Mouse (Mus musculus) ovary, adult 18-20 months (tissue): Measurements from ENCODE around the gene Clstn1.
"Not testable (repeated sequence)": the region's sequence is repeated elsewhere in the genome, so short reads cannot be mapped to it uniquely, and the experiment has no call there.

Experiments
- DNase-seq: peaks from one replicate; pipeline ENCODE4 v3.0.0; 2022; ENCODE audit warnings: low spot score, mixed read lengths

Gene Clstn1

DNA sequence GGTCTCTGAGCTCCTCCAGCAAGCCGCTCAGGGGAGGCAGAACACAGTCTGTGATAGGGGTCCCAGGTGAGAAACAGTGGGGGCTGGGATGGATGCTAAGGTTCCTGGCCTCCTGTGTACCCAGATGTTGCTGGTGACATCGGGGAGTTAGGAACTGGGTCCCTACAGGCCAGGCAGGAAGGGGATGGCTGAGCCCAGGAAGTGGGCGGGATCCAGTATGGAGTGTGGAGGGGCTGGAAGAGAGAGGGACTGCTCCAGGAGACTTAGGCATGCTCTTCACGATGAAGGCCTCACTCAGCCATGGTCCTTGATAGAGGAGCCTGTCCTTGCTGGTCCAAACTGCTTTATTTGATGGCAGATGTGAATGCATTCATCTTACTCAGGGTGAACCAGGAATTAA is 13.9 kb downstream of the Clstn1 start:
- DNase-seq, result no peak

DNA sequence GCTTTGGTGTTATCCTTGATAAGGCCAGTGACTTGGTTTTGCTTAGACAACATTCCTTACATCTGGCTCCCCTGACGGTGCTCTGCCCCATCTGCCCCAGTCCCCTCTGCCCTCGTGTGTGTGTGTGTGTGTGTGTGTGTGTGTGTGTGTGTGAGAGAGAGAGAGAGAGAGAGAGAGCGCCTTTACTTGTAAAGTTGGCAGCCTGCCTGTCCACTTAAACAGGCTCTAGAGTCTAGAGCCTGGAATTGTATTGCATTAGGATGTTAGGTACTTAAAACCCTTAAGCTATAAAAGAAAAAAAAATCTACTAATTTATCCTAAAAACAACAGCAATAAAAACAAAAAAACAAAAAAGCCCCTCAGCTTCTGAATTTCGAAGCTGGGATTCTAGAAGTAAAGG is 15.2 kb downstream of the Clstn1 start:
- no peak for DNase-seq

DNA sequence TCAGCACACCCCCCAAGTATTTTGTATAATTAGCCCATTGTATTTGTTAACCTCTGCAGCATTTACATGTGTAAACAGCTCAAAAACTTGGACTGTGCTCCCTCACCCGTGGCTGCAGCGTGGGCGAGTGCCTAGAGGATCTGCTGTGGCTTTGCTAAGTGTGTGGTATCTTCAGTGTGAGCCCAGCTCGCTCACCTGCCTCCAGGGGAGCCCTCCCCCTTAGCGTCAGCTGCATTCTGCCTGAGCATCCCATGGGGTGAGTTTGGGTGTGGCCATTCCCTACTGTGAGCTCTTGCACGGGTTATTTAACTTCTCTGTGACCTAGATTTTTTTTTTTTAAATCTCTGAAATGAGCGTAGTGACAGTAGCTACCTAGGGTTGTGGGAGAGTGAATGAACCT is 16.0 kb downstream of the Clstn1 start:
- no peak for DNase-seq

DNA sequence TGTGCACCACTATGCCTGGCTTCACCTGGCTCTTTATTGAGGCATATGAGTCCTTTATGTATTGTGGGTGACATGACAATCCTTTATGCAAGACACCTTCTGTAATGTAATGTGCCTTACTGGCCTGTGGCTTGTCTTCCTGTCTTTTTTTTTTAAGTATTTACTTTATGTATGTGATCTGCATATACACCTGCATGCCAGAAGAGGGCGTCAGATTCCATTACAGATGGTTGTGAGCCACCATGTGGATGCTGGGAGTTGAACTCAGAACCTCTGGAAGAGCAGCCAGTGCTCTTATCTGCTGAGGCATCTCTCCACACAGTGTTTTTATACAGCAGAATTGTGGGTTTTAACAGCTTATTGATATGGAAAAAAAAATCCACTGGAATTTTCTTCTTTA is 17.6 kb downstream of the Clstn1 start:
- no peak for DNase-seq

DNA sequence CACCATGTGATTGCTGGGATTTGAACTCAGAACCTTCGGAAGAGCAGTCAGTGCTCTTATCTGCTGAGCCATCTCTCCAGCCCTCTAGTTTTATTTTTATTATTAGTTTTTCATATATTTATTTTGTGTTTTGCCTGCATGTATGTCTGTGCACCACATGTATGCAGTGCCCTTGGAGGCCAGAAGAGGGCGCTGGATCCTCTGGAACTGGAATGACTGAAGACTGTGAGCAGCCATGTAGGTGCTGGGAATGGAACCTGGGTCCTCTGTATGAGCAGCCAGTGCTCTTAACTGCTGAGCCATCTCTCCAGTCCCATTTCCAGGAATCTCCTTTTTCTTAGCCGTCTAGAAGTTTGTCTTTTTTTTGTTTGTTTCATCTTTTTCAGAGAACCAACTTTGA is 18.2 kb downstream of the Clstn1 start:
- DNase-seq, result no peak

DNA sequence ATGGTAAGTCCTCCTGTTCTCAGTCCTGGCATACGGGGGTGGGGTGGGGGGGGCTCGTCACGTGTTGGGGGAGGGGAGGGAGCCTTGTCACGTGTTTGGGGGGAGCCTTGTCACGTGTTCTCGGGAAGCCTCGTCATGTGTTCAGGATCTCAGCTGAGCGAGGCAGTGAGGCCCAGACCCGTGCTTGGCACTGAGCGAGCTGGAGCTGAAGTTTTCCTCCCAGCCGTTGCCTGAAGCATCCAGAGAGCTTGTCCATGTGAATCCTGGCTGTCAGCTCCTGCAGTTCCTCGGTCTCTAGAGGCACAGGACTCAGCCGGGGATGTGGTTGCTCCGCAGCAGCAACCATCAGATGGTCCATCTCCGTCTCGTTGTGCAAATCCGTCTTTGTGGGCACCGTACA is 19.8 kb downstream of the Clstn1 start:
- DNase-seq, result no peak

DNA sequence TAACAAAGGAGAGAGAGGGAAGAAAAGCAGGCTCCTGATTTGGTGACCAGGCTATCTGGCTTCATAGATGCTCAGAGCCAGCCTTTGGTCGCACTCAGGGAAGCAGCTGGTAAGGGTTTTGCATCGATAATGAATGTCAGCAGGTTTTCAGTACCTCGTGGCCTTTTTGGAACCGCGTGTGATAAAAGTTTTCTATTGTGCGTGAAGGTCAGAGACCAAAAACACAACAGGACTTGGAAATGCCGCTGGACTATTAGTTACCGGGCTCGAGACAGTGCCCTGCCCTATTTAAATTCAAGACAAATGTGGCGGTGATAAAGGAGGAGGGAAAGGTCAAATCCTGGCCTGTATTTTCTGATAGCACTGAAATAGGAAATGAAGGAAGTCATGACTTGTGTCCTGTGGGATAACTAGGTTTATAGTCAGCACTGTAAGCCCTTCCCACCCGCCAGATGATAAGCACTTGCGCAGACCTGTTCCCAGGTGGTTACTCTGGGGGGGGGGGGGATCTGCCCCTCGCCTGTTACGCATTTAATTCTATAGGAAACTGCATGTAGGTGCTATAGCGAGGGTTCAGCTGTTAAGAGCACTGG is 20.6 kb downstream of the Clstn1 start:
- DNase-seq, result no peak

DNA sequence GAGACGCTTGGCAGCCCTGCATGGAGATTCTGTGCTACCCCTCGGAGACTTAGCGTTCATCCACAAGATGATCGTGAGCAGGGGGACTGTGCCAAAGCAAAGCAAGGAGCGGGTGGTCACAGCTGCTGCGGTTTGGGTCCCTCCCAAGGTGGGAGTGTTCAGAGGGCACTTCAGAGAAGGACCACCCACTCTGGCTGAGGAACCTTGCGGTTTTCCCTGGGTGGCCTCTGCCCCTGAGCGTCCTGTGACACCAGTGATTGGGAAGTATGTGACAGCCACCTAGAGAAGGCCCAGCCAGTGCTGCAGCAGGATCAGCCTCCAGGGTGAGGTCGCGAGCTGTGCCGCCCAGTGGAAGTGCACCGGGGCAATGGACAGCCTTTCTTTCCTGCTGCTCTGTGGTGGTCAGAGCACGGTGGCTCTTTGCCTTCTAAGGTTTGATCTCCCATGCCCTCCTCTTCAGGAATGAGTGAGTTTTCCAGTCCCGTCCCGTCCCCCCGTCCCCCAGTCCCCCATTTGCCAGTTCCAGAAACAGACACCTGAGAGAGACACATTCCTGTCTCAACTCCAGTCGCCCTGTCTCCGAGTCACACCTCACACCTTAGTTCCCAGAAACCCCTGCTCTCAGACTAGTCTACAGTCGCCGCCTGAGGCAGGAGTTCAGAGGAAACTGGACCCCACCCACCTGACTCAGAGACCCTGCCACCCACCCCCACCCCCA is 21.5 kb downstream of the Clstn1 start:
- no peak for DNase-seq

DNA sequence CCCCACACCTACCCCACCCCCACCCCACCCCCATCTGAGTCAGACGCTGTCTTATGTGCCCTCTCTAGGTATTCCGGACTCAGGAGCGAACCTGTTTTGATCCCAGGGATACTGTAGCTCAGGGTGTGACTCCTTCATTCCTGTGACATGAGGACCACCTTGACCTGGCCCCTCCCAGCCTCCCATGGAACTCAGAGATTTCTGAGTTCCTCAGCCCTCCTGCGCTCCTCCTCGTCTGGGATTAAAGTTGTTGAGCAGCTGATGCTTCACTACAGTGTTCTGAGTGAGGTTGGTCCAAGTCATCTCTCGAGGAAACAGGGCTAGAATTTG is 22.0 kb downstream of the Clstn1 start:
- DNase-seq, result no peak

DNA sequence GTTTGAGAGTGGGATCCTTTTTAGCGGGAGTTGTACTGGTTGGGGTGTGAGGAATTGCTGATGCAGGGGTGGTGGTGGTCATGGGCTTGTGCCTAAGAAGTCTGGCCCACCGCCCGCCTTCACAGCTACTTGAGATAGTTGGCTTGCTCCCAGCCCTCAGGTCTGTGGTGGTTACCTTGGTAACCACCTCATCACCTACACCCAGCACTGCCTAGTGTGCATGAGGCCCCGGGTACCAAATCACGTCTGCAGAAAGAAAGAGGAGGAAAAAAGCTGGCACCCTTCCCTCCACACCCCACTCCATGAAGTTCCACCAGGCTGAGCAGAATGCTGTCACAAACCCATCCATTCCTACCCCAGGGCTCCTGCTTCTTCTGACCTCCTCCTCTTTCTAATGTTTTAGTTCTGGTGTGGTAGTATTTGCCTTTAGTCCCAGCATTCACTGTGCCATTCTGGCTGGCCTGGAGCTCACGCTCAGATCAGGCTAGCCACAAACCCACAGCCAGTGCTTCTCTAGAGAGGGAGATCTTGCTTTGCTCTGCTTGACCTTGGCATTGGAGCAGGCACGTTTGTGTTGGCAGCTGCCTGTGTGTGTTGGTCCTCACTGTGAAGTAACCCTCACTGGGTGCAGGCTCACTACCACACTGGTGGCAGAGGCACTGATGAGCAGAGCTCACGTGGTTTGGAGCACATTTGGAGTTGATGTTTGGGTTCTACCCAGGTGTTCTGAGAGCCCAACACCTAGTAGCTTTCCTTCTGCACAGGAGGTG is 23.2 kb downstream of the Clstn1 start:
- DNase-seq, result peak; percentile 42

DNA sequence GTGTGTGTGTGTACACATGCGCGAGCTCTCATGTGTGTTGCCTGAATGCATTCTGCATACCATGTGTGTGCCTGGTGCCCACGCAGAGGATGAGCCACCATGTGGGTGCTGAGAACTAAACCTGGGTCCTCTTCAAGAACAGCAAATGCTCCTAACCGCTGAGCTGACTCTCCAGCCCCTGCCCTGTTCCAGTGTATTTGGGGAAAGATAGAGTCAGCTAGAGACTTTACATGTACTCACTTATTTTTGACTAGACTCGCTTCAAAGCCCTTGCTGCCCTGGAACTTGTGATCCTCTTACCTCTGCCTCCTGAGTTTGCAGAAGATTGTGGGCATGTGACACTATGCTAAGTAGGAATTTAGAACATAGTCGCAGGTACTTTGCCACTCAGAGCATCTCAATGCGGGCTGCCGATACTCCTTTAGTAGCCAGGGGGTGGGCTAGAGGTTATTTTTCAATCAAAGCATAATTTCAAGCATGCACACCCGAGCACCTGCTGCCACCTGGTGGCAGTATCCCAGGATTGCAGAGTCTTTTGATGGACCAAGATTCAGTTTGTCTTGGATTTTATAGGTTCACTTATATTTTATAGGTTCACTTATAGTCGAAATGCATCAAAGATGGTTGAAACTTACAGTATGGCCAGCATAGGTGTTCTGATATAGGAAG is 25.2 kb downstream of the Clstn1 start:
- DNase-seq, result no peak

DNA sequence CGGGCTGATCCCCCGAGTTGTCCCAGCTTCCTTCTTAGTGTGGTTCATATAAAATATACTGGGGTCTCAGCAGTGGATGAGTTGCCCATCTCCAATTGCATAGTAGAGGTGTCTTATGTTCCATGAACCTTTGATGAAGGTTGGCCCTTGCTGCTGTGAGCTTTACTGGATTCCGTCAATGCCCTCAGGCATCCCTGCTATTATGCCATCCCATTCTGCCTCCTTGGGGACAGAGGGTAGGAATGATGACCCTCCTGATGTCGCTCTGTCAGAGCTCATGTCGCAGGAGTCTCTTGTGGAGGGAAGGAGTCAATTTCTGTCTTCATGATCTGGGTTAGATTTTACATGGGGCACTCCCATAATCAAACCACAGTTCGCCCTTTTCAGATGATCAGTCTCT is 27.2 kb downstream of the Clstn1 start:
- not testable (repeated sequence) for DNase-seq

DNA sequence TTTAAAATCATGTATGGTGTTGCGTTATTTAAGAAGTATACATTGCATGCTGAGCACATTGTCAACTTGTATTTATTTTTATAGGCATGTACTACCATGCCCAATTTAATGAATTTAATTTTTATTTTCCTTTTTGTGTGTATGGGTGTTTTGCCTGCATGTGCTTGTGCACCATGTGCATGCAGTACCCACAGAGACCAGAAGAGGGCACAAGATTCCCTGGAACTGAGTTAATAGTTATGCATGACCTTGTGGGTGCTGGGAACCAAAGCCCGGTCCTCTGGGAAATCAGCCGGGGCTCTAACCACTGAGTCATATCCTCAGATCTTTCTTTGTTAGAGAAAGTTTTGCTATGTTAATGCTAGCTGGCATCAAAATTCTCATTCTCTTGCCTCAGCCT is 28.6 kb downstream of the Clstn1 start:
- no peak for DNase-seq

DNA sequence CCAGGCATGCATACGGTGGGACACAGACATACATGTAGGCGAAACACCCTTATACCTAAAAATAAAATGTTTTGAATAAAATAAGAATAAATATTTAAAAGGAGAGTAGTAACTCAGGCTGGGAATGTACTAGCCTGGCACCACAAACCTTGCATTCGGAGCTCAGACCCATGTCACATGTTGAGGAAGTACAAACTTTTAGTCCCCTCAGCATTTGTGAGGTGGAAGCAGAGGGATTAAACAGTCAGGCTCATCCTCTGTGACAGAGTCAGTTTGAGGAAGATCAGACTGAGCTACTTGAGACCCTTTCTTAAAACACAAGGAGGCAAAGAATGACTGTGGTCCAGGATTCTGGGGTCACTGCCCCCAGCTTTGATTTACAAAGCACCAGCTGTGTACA is 30.7 kb downstream of the Clstn1 start:
- DNase-seq, result not testable (repeated sequence)

DNA sequence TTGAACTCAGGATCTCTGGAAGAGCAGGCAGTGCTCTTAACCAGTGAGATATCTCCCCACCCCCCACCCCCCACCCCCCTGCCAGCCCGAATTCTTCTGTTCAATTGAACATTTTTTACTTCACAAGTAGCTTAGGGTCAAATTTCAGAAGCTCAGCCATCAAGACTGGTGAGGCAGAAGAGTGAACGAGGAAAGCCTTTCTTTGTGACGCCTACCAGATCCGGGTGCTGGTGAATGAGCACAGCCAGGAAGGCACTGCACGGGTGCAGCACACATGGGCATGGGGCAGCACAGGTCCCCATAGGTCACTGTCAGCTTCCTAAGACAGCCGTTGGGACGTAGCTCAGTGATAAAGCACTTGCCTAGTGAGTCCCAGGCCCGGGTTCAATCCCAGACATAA is 33.7 kb downstream of the Clstn1 start:
- no peak for DNase-seq

DNA sequence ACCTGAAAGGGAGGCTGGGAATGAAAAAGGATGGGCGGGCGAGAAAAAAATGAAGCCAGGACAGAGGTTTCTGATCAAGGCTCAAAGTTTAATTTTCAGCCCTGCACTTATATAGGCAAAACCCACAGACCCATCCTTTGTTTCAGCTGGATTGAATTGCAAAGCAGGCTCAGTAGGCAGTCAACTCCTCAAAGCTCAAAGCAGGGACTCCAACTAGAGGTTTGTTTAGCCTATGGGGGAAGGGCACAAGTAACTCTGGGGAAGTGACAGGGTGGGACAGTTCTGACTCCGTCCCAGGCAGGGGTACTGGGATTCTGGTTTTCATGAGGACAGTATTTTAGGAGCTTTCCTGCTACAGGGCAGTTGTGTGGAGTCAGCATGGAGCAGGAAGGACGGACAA is 35.0 kb downstream of the Clstn1 start:
- DNase-seq, result no peak

DNA sequence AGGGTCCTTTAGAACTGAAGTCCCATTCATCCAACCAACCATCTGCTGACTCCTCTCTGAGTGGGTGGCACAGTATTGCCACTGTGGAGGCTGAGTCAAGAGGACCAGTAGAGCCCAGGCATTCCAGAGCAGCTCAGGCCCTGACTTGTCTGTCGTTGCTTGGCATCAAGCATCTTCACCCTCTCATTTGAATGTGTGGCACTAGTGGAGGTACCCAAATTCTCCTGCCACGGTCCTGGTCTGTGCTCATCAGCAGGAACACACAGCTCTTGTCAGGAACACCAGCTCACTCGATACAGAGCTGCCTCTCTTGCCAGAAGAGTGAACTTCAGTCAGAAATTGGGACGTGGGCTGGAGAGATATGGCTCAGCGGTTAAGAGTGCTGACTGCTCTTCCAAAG is 37.4 kb downstream of the Clstn1 start:
- DNase-seq, result no peak

DNA sequence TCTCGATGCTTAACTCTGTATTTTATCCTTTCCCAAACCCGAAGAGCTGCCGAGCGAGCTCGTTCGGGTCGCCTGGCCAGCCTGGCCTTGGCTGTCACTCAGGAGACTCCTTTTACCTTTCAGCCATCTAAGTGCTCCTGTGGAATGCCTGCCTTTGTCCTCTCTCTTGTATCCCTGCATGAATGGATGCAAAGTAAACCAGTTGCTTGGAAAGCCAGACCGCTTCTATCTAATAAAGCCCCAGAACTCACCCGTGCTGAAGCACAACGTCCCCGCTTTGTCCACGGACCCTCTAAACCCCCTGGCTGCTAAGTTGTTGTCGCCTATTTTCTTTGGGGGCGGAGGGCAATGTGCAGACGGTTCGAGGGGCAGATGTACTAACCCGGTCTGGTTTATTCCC is 40.5 kb downstream of the Clstn1 start:
- no peak for DNase-seq

DNA sequence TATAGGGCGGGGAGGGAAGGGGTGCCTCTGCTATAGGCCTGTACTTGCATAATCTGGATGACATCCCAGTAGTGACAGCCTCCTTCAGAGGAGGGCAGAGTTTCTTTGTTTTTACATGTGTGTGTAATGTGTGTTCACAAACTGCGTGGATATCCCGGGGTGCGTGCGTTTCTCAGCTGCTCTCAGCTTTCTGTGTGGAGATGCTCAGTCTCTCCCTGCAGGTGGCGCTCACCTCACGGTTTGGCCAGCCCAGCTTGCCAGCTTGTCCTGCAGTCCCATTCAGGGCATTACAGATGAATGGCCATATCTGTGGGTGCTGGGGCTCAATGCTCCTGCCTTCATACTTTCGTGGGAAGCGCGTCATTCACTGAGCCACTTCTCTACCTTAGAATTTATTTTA is 42.1 kb downstream of the Clstn1 start:
- DNase-seq, result no peak

DNA sequence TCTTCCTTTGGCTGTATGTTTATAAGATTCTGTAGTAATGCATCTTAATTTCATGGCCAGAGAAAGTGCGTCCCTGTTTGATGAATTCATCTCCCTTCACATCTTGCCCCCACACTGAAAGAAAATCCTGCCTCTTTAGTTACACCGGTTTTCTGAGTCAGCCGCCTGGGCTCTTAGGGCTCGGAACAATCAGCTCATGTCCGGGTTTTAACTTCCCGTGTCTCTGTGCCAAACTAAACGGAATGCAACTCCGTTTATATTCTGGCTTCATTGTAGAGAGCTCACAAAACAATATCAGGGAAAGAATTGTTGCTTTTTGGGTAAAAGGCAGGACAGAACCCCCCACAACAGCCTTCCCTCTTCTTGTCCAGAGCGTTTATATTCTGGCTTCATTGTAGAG is 42.5 kb downstream of the Clstn1 start:
- no peak for DNase-seq

DNA sequence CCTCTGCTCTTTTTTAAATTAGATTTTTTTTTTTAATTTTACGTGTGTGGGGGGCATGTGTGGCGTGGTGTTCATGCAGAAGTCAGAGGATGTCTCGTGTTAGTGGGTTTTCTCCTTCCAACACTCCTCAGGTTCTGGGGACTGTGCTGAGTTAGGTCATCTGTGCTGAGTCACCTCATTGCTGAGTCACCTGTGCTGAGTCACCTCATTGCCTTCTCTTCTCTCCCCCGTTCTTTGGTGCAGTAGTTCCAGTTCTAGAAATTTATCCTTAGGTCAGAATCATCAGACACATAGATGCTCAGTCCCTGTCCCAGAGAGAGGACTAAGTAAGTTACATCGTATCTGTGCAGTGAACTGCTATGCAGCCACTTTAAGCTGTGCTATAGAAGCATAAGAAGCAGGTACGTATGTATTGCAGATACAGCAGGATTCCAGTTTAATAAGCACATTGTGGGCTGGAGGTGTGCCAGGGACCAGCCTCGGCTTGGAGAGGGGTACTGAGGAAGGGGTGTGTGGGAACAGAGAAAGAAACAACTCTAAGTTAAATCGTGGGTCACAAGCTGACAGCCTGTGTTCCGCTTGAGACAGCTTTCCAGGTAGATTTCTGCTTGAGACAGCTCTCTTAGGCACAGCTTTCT is 46.5 kb downstream of the Clstn1 start:
- DNase-seq, result no peak

DNA sequence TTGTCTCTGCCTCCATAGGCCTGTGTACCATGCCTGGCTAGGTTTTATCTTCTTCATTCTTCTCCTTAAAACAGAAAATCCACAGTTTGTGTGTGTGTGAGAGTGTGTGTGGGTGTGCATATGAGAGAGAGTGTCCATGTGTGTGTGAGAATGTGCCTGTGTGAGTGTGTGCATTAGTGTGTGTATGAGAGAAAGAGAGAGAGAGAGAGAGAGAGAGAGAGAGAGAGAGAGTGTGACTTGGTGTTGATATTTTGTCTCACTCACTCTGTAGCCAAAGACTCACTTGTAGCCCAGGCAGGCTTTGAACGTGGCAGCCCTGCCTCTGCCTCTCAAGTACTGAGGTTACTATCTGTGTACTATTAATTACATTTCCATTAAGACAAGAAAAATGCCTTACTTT is 47.9 kb downstream of the Clstn1 start:
- DNase-seq, result no peak

DNA sequence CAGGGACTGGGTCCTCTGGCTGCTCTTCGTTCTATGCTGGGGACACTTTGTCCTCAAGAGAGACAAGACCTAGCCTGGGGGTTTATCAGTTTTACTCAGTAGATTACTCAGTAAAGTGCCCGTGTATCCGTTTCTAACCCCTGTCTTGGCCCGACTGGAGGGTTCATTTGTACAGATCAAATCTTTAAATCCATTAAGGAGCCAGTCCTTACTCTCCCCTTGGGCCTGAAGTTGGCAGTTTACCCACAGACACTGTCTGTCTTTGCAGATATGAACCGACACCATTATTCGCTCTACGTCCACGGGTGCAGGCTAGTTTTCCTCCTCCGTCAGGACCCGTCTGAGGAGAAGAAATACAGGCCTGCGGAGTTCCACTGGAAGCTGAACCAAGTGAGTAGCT is 48.7 kb downstream of the Clstn1 start:
- DNase-seq, result no peak
